Mouse (Mus musculus) neural tube, embryonic 13.5 days (tissue): ENCODE results near the gene Gps1. TPM values are rescaled to one million over a fixed set of nuclear protein-coding genes. Genes with fewer than 3 reads are reported as not detected.
A peak's percentile ranks its signal among the peaks of the same experiment; 100 is the strongest.
"Not testable (repeated sequence)": the region's sequence is repeated elsewhere in the genome, so short reads cannot be mapped to it uniquely, and the experiment has no call there.

Experiments used
- ATAC-seq: fragments of 200-750 bp; cut with Nextera tagmentation; 2 replicates; pipeline ENCODE4 v1.8.0; 2017; ENCODE audit warnings: low read depth, mild to moderate bottlenecking, moderate TSS enrichment, moderate library complexity
- H3K27ac ChIP-seq: fragments of 300-500 bp; sonication (generic); replicated peaks from 2 replicates; pipeline ENCODE4 v1.5.1; 2015; ENCODE audit warnings: moderate library complexity, mild to moderate bottlenecking, inconsistent platforms
- H3K27me3 ChIP-seq: fragments of 300-500 bp; sonication (generic); 2 replicates; pipeline ENCODE4 v1.6.1; 2015; ENCODE audit warnings: mild to moderate bottlenecking, inconsistent platforms
- H3K36me3 ChIP-seq: fragments of 300-500 bp; sonication (generic); 2 replicates; pipeline ENCODE4 v1.6.1; 2015; ENCODE audit warnings: mild to moderate bottlenecking, inconsistent platforms
- H3K4me1 ChIP-seq: fragments of 300-500 bp; sonication (generic); replicated peaks from 2 replicates; pipeline ENCODE4 v1.6.1; 2015; ENCODE audit warnings: inconsistent platforms
- H3K4me2 ChIP-seq: fragments of 300-500 bp; sonication (generic); 2 replicates; pipeline ENCODE4 v1.6.1; 2015; ENCODE audit warnings: inconsistent platforms, mild to moderate bottlenecking, moderate library complexity
- H3K4me3 ChIP-seq: fragments of 300-500 bp; sonication (generic); 2 replicates; pipeline ENCODE4 v1.5.1; 2015; ENCODE audit warnings: mild to moderate bottlenecking, inconsistent platforms
- H3K9ac ChIP-seq: fragments of 300-500 bp; sonication (generic); 2 replicates; pipeline ENCODE4 v1.6.1; 2015; ENCODE audit warnings: moderate library complexity, mild to moderate bottlenecking, inconsistent platforms
- H3K9me3 ChIP-seq: fragments of 300-500 bp; sonication (generic); 2 replicates; pipeline ENCODE4 v1.6.1; 2016; ENCODE audit warnings: inconsistent platforms
- WGBS: fragments of 180-500 bp; shearing (Covaris S2); methylation state at CpG from one replicate; pipeline ENCODE4 v1.1.7; 2015; 5-methylcytosine and 5-hydroxymethylcytosine counted together
- polyA plus RNA-seq: library from polyadenylated mRNA; unstranded; fragments of >200 nt; fragmentation: Nextera tagmentation; extraction: Ambion mirVana; gene quantifications from 2 replicates; pipeline ENCODE4 v1.2.1, GENCODE M21; 2015

The Gps1 gene
- polyA plus RNA-seq, 1 experiment from 2014 or later = 255 TPM

GRCm38 (mm10) chr11:120825289-120825863 lies 41.3 kb downstream of the Gps1 start:
- ATAC-seq = no peak
- Histone ChIP-seq H3K9me3 (no peaks in the 10 kb centered on the region), H3K9ac (peak overlapping the region; percentile 96), H3K36me3 (peaks cover 19% of the 10 kb centered on the region), H3K4me1 (peaks cover 48% of the 10 kb centered on the region), H3K27ac (peak overlapping the region; percentile 99), H3K4me2 (peak overlapping the region; percentile 100), H3K4me3 (peak overlapping the region; percentile 92), H3K27me3 (no peaks in the 10 kb centered on the region)
- 52% methylated on average over 4 of the region's 4 CpGs for WGBS

- Histone ChIP-seq H3K9me3 (no peaks in the 10 kb centered on the region), H3K4me3 (no peak overlapping the region), H3K4me1 (peaks cover 39% of the 10 kb centered on the region), H3K4me2 (no peak overlapping the region), H3K27ac (peak overlapping the region; percentile 99), H3K9ac (peak overlapping the region; percentile 96; the same call in 1 of the 2 replicates), H3K36me3 (peaks cover 10% of the 10 kb centered on the region), H3K27me3 (no peaks in the 10 kb centered on the region)
- whole genome bisulfite sequencing = 81% methylated on average over 8 of the region's 8 CpGs
- ATAC-seq = no peak
Observed at GRCm38 (mm10) chr11:120826016-120826953, 42.2 kb downstream of the Gps1 start.

GRCm38 (mm10) chr11:120828416-120828815 lies 44.3 kb downstream of the Gps1 start:
- Histone ChIP-seq H3K4me3 (no peak overlapping the region), H3K4me2 (no peak overlapping the region), H3K27ac (no peak overlapping the region), H3K9ac (peak overlapping the region; percentile 55), H3K4me1 (peaks cover 20% of the 10 kb centered on the region), H3K36me3 (no peaks in the 10 kb centered on the region), H3K9me3 (no peaks in the 10 kb centered on the region), H3K27me3 (no peaks in the 10 kb centered on the region)
- WGBS = 75% methylated on average over 4 of the region's 4 CpGs
- ATAC-seq = no peak

GRCm38 (mm10) chr11:120829757-120830532 lies 45.9 kb downstream of the Gps1 start:
- Histone ChIP-seq H3K4me2 (no peak overlapping the region), H3K9ac (no peak overlapping the region), H3K36me3 (no peaks in the 10 kb centered on the region), H3K4me1 (peaks cover 33% of the 10 kb centered on the region), H3K4me3 (no peak overlapping the region), H3K9me3 (no peaks in the 10 kb centered on the region), H3K27me3 (no peaks in the 10 kb centered on the region), H3K27ac (no peak overlapping the region)
- 89% methylated on average over 10 of the region's 10 CpGs for WGBS
- no peak for ATAC-seq

GRCm38 (mm10) chr11:120830686-120831085 lies 46.6 kb downstream of the Gps1 start:
- 86% methylated on average over 12 of the region's 12 CpGs for WGBS

GRCm38 (mm10) chr11:120831659-120832440 lies 47.8 kb downstream of the Gps1 start:
- peaks cover 17% of the 10 kb centered on the region for H3K4me1 ChIP-seq
- no peak overlapping the region for H3K4me2 ChIP-seq
- H3K27ac ChIP-seq = no peak overlapping the region
- H3K36me3 ChIP-seq = no peaks in the 10 kb centered on the region
- no peak overlapping the region for H3K4me3 ChIP-seq
- no peak overlapping the region for H3K9ac ChIP-seq
- no peaks in the 10 kb centered on the region for H3K9me3 ChIP-seq
- no peak for ATAC-seq
- H3K27me3 ChIP-seq = no peaks in the 10 kb centered on the region
- 80% methylated on average over 3 of the region's 3 CpGs for WGBS

More at GRCm38 (mm10) chr11:120830686-120831085, 46.6 kb downstream of the Gps1 start:
- peaks cover 28% of the 10 kb centered on the region for H3K4me1 ChIP-seq
- no peak overlapping the region for H3K4me2 ChIP-seq
- no peak overlapping the region for H3K9ac ChIP-seq
- no peak overlapping the region for H3K4me3 ChIP-seq
- ATAC-seq = no peak
- H3K36me3 ChIP-seq = no peaks in the 10 kb centered on the region
- H3K27me3 ChIP-seq = no peaks in the 10 kb centered on the region
- H3K27ac ChIP-seq = no peak overlapping the region
- H3K9me3 ChIP-seq = no peaks in the 10 kb centered on the region

- H3K4me2 ChIP-seq, H3K4me3 ChIP-seq, H3K36me3 ChIP-seq, ATAC-seq, H3K9me3 ChIP-seq, H3K9ac ChIP-seq, H3K27me3 ChIP-seq: not testable (repeated sequence)
- peak overlapping the region; percentile 79 for H3K27ac ChIP-seq
- peaks cover 17% of the 10 kb centered on the region for H3K4me1 ChIP-seq
- WGBS = 92% methylated on average over 5 of the region's 5 CpGs
Observed at GRCm38 (mm10) chr11:120832962-120833361, 48.9 kb downstream of the Gps1 start.

GRCm38 (mm10) chr11:120833555-120834280 lies 49.6 kb downstream of the Gps1 start:
- WGBS = 44% methylated on average over 8 of the region's 8 CpGs
- no peak overlapping the region for H3K9ac ChIP-seq

More at GRCm38 (mm10) chr11:120833555-120834280, 49.6 kb downstream of the Gps1 start:
- no peak overlapping the region for H3K4me3 ChIP-seq
- H3K27me3 ChIP-seq = no peaks in the 10 kb centered on the region
- H3K9me3 ChIP-seq = no peaks in the 10 kb centered on the region
- no peak overlapping the region for H3K4me2 ChIP-seq
- peak; percentile 87 for ATAC-seq
- H3K4me1 ChIP-seq = peaks cover 17% of the 10 kb centered on the region
- H3K36me3 ChIP-seq = no peaks in the 10 kb centered on the region
- H3K27ac ChIP-seq = peak overlapping the region; percentile 79

Other genes with a start within 250 kb of the Gps1 start
- gene Mcrip1, start 234.5 kb upstream of the Gps1 start, polyA plus RNA-seq = 201 and 236 TPM in 2 replicates
- not detected in 2 replicates for gene Ppp1r27, start 233.1 kb upstream of the Gps1 start, polyA plus RNA-seq
- 329 and 382 TPM in 2 replicates for gene P4hb, start 211.0 kb upstream of the Gps1 start, polyA plus RNA-seq
- 529 and 543 TPM in 2 replicates for gene Arhgdia, start 202.6 kb upstream of the Gps1 start, polyA plus RNA-seq
- gene Alyref, start 185.9 kb upstream of the Gps1 start, polyA plus RNA-seq = 292 and 326 TPM in 2 replicates
- gene Anapc11, start 185.9 kb upstream of the Gps1 start, polyA plus RNA-seq = 175 and 192 TPM in 2 replicates
- gene Npb, start 175.8 kb upstream of the Gps1 start, polyA plus RNA-seq = 0.81 TPM in 1 of 2 replicates, not detected in the other
- 167 and 175 TPM in 2 replicates for gene Pcyt2, start 166.3 kb upstream of the Gps1 start, polyA plus RNA-seq
- 52.0 and 55.2 TPM in 2 replicates for gene Sirt7, start 159.0 kb upstream of the Gps1 start, polyA plus RNA-seq
- 35.5 and 36.0 TPM in 2 replicates for gene Mafg, start 150.7 kb upstream of the Gps1 start, polyA plus RNA-seq
- gene Pycr1, start 140.5 kb upstream of the Gps1 start, polyA plus RNA-seq = 24.7 and 24.8 TPM in 2 replicates
- 0.66 and 1.7 TPM in 2 replicates for gene Myadml2, start 136.1 kb upstream of the Gps1 start, polyA plus RNA-seq
- 2.5 and 2.7 TPM in 2 replicates for gene Notum, start 123.1 kb upstream of the Gps1 start, polyA plus RNA-seq
- 131 and 141 TPM in 2 replicates for gene Aspscr1, start 111.3 kb upstream of the Gps1 start, polyA plus RNA-seq
- 91.2 and 101 TPM in 2 replicates for gene Cenpx, start 70.5 kb upstream of the Gps1 start, polyA plus RNA-seq
- 64.4 and 66.0 TPM in 2 replicates for gene Lrrc45, start 70.3 kb upstream of the Gps1 start, polyA plus RNA-seq
- 235 and 267 TPM in 2 replicates for gene Rac3, start 62.8 kb upstream of the Gps1 start, polyA plus RNA-seq
- gene Dcxr, start 57.0 kb upstream of the Gps1 start, polyA plus RNA-seq = 10.6 and 13.0 TPM in 2 replicates
- gene Cbr2, start 52.2 kb upstream of the Gps1 start, polyA plus RNA-seq = 0.99 and 1.2 TPM in 2 replicates
- 2.4 and 2.5 TPM in 2 replicates for gene Hmga1b, start 21.5 kb upstream of the Gps1 start, polyA plus RNA-seq
- 89.7 and 105 TPM in 2 replicates for gene Rfng, start 65 bp upstream of the Gps1 start, polyA plus RNA-seq
- 39.8 and 49.0 TPM in 2 replicates for gene Dus1l, start 12.1 kb downstream of the Gps1 start, polyA plus RNA-seq
- gene Fasn, start 40.3 kb downstream of the Gps1 start, polyA plus RNA-seq = 63.8 and 67.4 TPM in 2 replicates
- gene Ccdc57, start 148.6 kb downstream of the Gps1 start, polyA plus RNA-seq = 3.9 and 4.2 TPM in 2 replicates
- 12.7 and 16.8 TPM in 2 replicates for gene Slc16a3, start 164.2 kb downstream of the Gps1 start, polyA plus RNA-seq
- gene Csnk1d, start 207.1 kb downstream of the Gps1 start, polyA plus RNA-seq = 135 and 138 TPM in 2 replicates